In genomic region chr8:126806591-126806990, GRCm38 (mm10) we compare ENCODE assay signal across 9 mouse cellular contexts.
DNase-seq lines count a peak whose midpoint lies in the region; ATAC-seq and TF ChIP-seq lines count a peak whose summit lies in the region.
"Had no signal": no experiment of that assay in that cellular context is flagged by ENCODE, and none has a peak within 500 bp of the region (broad histone marks: within the 10 kb centered on the region; RNA-seq: fewer than 3 reads in every experiment).

No protein-coding gene starts in this region.

- no peak for TF ChIP-seq POLR2A in spleen, adult 2 months (IDR thresholded peaks at IDR 0.05; ENCODE audit: low read depth, low read length)

- H3K27me3 ChIP-seq in hindbrain, embryonic 10.5 days (ENCODE audit: insufficient read depth, poor library complexity, severe bottlenecking) = peaks cover 3% of the 10 kb centered on the region; the same call in 1 of the 2 replicates
- no peaks in the 10 kb centered on the region for H3K27me3 ChIP-seq in hindbrain, embryonic 11.5 days (ENCODE audit: control insufficient read depth, insufficient read depth, low read length)
- H3K27me3 ChIP-seq in spleen, adult 2 months (ENCODE audit: control insufficient read depth, insufficient read depth, low read length) = no peaks in the 10 kb centered on the region
- H3K27me3 ChIP-seq in limb, embryonic 12.5 days = no peaks in the 10 kb centered on the region
- no peaks in the 10 kb centered on the region for H3K27me3 ChIP-seq in midbrain, postnatal 0 days (ENCODE audit: insufficient read depth, low read length)

- H3K36me3 ChIP-seq in hindbrain, embryonic 10.5 days = no peaks in the 10 kb centered on the region
- no peaks in the 10 kb centered on the region for H3K36me3 ChIP-seq in hindbrain, embryonic 11.5 days (ENCODE audit: control insufficient read depth, insufficient read depth, low read length)
- H3K36me3 ChIP-seq in spleen, adult 2 months (ENCODE audit: control insufficient read depth, insufficient read depth, low read length) = no peaks in the 10 kb centered on the region
- H3K36me3 ChIP-seq in limb, embryonic 12.5 days = no peaks in the 10 kb centered on the region
- H3K36me3 ChIP-seq in midbrain, postnatal 0 days (ENCODE audit: insufficient read depth, low read length) = no peaks in the 10 kb centered on the region

- no peak for TF ChIP-seq CTCF in spleen, adult 2 months (IDR thresholded peaks at IDR 0.05; ENCODE audit: extremely low read depth, insufficient read depth, insufficient read length, insufficient replicate concordance)
- TF ChIP-seq CTCF in midbrain, postnatal 0 days (IDR thresholded peaks at IDR 0.05) = no peak

- no peaks in the 10 kb centered on the region for H3K9me3 ChIP-seq in hindbrain, embryonic 10.5 days
- H3K9me3 ChIP-seq in hindbrain, embryonic 11.5 days (ENCODE audit: control insufficient read depth, low read length) = no peaks in the 10 kb centered on the region
- no peaks in the 10 kb centered on the region for H3K9me3 ChIP-seq in limb, embryonic 12.5 days
- no peaks in the 10 kb centered on the region for H3K9me3 ChIP-seq in midbrain, postnatal 0 days (ENCODE audit: low read length)

- whole genome bisulfite sequencing in hindbrain, embryonic 10.5 days = 91% methylated on average over 2 of the region's 2 CpGs
- 94% methylated on average over 2 of the region's 2 CpGs for WGBS in hindbrain, embryonic 11.5 days
- WGBS in spleen, adult 2 months = 92% methylated on average over 2 of the region's 2 CpGs
- 94% methylated on average over 2 of the region's 2 CpGs for WGBS in limb, embryonic 12.5 days
- 93% methylated on average over 2 of the region's 2 CpGs for WGBS in midbrain, postnatal 0 days

- peak overlapping the region; percentile 84 for H3K27ac ChIP-seq in hindbrain, embryonic 10.5 days
- no peak overlapping the region for H3K27ac ChIP-seq in hindbrain, embryonic 11.5 days (ENCODE audit: low read depth, low read length)
- H3K27ac ChIP-seq in spleen, adult 2 months (ENCODE audit: insufficient read depth, low read length) = peak overlapping the region; percentile 84
- H3K27ac ChIP-seq in limb, embryonic 12.5 days = peak overlapping the region; percentile 79
- no peak overlapping the region for H3K27ac ChIP-seq in midbrain, postnatal 0 days (ENCODE audit: low read depth, low read length)

- DNase-seq in hindbrain, embryonic 10.5 days (ENCODE audit: low spot score) = no peak
- no peak for DNase-seq in hindbrain, embryonic 11.5 days (ENCODE audit: low spot score)
- DNase-seq in spleen, adult 2 months (ENCODE audit: low read depth in 1 of 2, low spot score in 2 of 2) = no peak
- no peak for DNase-seq in spleen, adult 12 weeks (ENCODE audit: low spot score)
- no peak for DNase-seq in cerebellum, postnatal 36 days
- no peak for DNase-seq in right cerebral cortex, postnatal 10 days (ENCODE audit: low spot score in 2 of 2)
- no peak for DNase-seq in midbrain, postnatal 0 days (ENCODE audit: low spot score)
- DNase-seq: layer of hippocampus, postnatal 36 days had no signal

- peaks cover 15% of the 10 kb centered on the region for H3K4me1 ChIP-seq in hindbrain, embryonic 10.5 days (replicated peaks)
- H3K4me1 ChIP-seq in hindbrain, embryonic 11.5 days (replicated peaks; ENCODE audit: control insufficient read depth, insufficient read depth, low read length) = no peaks in the 10 kb centered on the region
- H3K4me1 ChIP-seq in spleen, adult 2 months (ENCODE audit: control insufficient read depth, insufficient read depth, insufficient read length) = peaks cover 36% of the 10 kb centered on the region
- H3K4me1 ChIP-seq in limb, embryonic 12.5 days (replicated peaks) = peaks cover 10% of the 10 kb centered on the region; the same call in 1 of the 2 replicates
- H3K4me1 ChIP-seq in midbrain, postnatal 0 days (ENCODE audit: insufficient read depth, low read length) = no peaks in the 10 kb centered on the region

- no peak overlapping the region for H3K9ac ChIP-seq in hindbrain, embryonic 11.5 days (ENCODE audit: low read depth, low read length)
- H3K9ac ChIP-seq in limb, embryonic 12.5 days (replicated peaks) = no peak overlapping the region
- H3K9ac ChIP-seq in midbrain, postnatal 0 days (replicated peaks; ENCODE audit: low read length, poor library complexity, severe bottlenecking) = no peak overlapping the region

- H3K4me3 ChIP-seq in hindbrain, embryonic 10.5 days = no peak overlapping the region
- H3K4me3 ChIP-seq in hindbrain, embryonic 11.5 days (ENCODE audit: low read depth, low read length) = no peak overlapping the region
- no peak overlapping the region for H3K4me3 ChIP-seq in spleen, adult 2 months (ENCODE audit: extremely low read depth, insufficient read depth, insufficient read length)
- no peak overlapping the region for H3K4me3 ChIP-seq in limb, embryonic 12.5 days (replicated peaks)
- no peak overlapping the region for H3K4me3 ChIP-seq in midbrain, postnatal 0 days (ENCODE audit: low read depth, low read length)

- no peak for ATAC-seq in hindbrain, embryonic 11.5 days (ENCODE audit: low FRiP score)
- ATAC-seq in limb, embryonic 12.5 days (ENCODE audit: insufficient number of reproducible peaks, insufficient read depth, low FRiP score, low TSS enrichment, low read depth) = no peak
- no peak for ATAC-seq in midbrain, postnatal 0 days (ENCODE audit: low FRiP score)

- no peak overlapping the region for H3K4me2 ChIP-seq in hindbrain, embryonic 11.5 days (replicated peaks; ENCODE audit: low read depth, low read length)
- H3K4me2 ChIP-seq in limb, embryonic 12.5 days = no peak overlapping the region
- H3K4me2 ChIP-seq in midbrain, postnatal 0 days (ENCODE audit: low read depth, low read length, poor library complexity, severe bottlenecking) = no peak overlapping the region

Comparison
In these comparisons a context has a peak if more than half of its experiments do, and no peak if none do; other contexts are left out.
1. H3K27ac ChIP-seq: peak in hindbrain, embryonic 10.5 days (single experiment), spleen, adult 2 months (single experiment) and limb, embryonic 12.5 days (single experiment); none in hindbrain, embryonic 11.5 days (single experiment) and midbrain, postnatal 0 days (single experiment).